Mouse (Mus musculus): ENCODE results near the gene Wrap73. TPM values are rescaled to one million over a fixed set of nuclear protein-coding genes. Genes with fewer than 3 reads are reported as not detected.

Gene Wrap73
- total and polyA plus RNA-seq, 3 experiments, result 32.1 to 77.6 (median 49.3) TPM

GRCm38 (mm10) chr4:154103912-154104311 is 38.3 kb upstream of the Wrap73 start:
- no peak overlapping the region for H3K9ac ChIP-seq (ENCODE audit: insufficient read depth, low read depth)
- H3K4me3 ChIP-seq (replicated peaks in 1 of 3; ENCODE audit: low read depth in 2 of 3, low read length in 2 of 3, poor library complexity in 1 of 3), result peak overlapping the region in 1 of 3 experiments; percentile 17
- no peaks in the 10 kb centered on the region for H3K27me3 ChIP-seq (replicated peaks)
- H3K36me3 ChIP-seq (replicated peaks in 1 of 2; ENCODE audit: control insufficient read depth in 1 of 2, insufficient read depth in 1 of 2, low read length in 1 of 2), result peaks cover 50 to 78% of the 10 kb centered on the region in 2 experiments
- in situ Hi-C loops (cut with MboI; ENCODE audit: low pct_ligation_motif_present, low pct_unique_long_range_greater_than_20kb, low sequenced_read_pairs), result loop anchor here (25.0 kb wide), 1 partner anchor 1817 kb away; the partner anchor contains the start of genes Hes3 and Icmt
- peak; percentile 33 for DNase-seq (ENCODE audit: extremely low read depth)
- no peak for TF ChIP-seq E2F4 (IDR thresholded peaks at IDR 0.05; ENCODE audit: insufficient replicate concordance, low read depth, low read length)
- no peak for TF ChIP-seq HCFC1 (IDR thresholded peaks at IDR 0.05; ENCODE audit: low read depth, low read length)
- TF ChIP-seq ZNF384 (IDR thresholded peaks at IDR 0.05; ENCODE audit: low read depth, low read length), result no peak
- TF ChIP-seq CHD1 (IDR thresholded peaks at IDR 0.05; ENCODE audit: low read depth, low read length), result no peak
- TF ChIP-seq USF1 (IDR thresholded peaks at IDR 0.05; ENCODE audit: low read depth, low read length), result no peak
- TF ChIP-seq ZMIZ1 (IDR thresholded peaks at IDR 0.05; ENCODE audit: low read depth, low read length), result no peak
- 0 out of 2 replicates have a peak, but pooled peaks have one; percentile 20 for TF ChIP-seq BHLHE40 (IDR thresholded peaks at IDR 0.05; ENCODE audit: low read depth, low read length)
- TF ChIP-seq TCF12 (IDR thresholded peaks at IDR 0.05; ENCODE audit: low read depth, low read length), result 0 out of 2 replicates have a peak, but pooled peaks have one; percentile 30
- peak; percentile 73 for TF ChIP-seq IRF4 (IDR thresholded peaks at IDR 0.05; ENCODE audit: low read depth, low read length)
- TF ChIP-seq GABPA (IDR thresholded peaks at IDR 0.05; ENCODE audit: insufficient replicate concordance, low read depth, low read length), result no peak
- peak; percentile 61 for TF ChIP-seq ETS1 (conservative IDR thresholded peaks at IDR 0.05; ENCODE audit: low read depth, low read length)
- peak; percentile 79 for TF ChIP-seq EP300 (IDR thresholded peaks at IDR 0.05; ENCODE audit: low read length)
- TF ChIP-seq POLR2AphosphoS2 (IDR thresholded peaks at IDR 0.05; ENCODE audit: low read depth, low read length), result no peak
- dilution Hi-C loops (cut with MboI; ENCODE audit: extremely low pct_ligation_motif_present, extremely low pct_unique_long_range_greater_than_20kb, low sequenced_read_pairs), result no loop called here
- H3K9me3 ChIP-seq (replicated peaks; ENCODE audit: low read length), result no peaks in the 10 kb centered on the region
- H3K27ac ChIP-seq (ENCODE audit: insufficient read depth, low read depth), result peak overlapping the region; percentile 98
- no peak overlapping the region for H3K4me2 ChIP-seq (ENCODE audit: insufficient read depth, low read depth, poor library complexity, severe bottlenecking)
- peaks cover 24% of the 10 kb centered on the region for H3K79me2 ChIP-seq (replicated peaks; ENCODE audit: control insufficient read depth, extremely low read depth, insufficient read depth, poor library complexity, severe bottlenecking)
- peaks cover 38 to 79% of the 10 kb centered on the region in 2 experiments for H3K4me1 ChIP-seq (ENCODE audit: control insufficient read depth in 1 of 2, insufficient read depth in 2 of 2)

- Histone ChIP-seq H3K9me3 (replicated peaks; ENCODE audit: low read length) (no peaks in the 10 kb centered on the region), H3K36me3 (replicated peaks in 1 of 2; ENCODE audit: control insufficient read depth in 1 of 2, insufficient read depth in 1 of 2, low read length in 1 of 2) (peaks cover 36 to 68% of the 10 kb centered on the region in 2 experiments), H3K27me3 (replicated peaks) (no peaks in the 10 kb centered on the region), H3K9ac (ENCODE audit: insufficient read depth, low read depth) (peak overlapping the region; percentile 18; the same call in 1 of the 2 replicates), H3K4me2 (ENCODE audit: insufficient read depth, low read depth, poor library complexity, severe bottlenecking) (peak overlapping the region; percentile 33), H3K4me1 (ENCODE audit: control insufficient read depth in 1 of 2, insufficient read depth in 2 of 2) (peaks cover 47 to 85% of the 10 kb centered on the region in 2 experiments), H3K4me3 (replicated peaks in 1 of 3; ENCODE audit: low read depth in 2 of 3, low read length in 2 of 3, poor library complexity in 1 of 3) (peak overlapping the region in 2 of 3 experiments; percentile 10 to 20), H3K79me2 (replicated peaks; ENCODE audit: control insufficient read depth, extremely low read depth, insufficient read depth, poor library complexity, severe bottlenecking) (peaks cover 33% of the 10 kb centered on the region), H3K27ac (ENCODE audit: insufficient read depth, low read depth) (peak overlapping the region; percentile 98)
- peak; percentile 91 for DNase-seq (ENCODE audit: extremely low read depth)
- in situ Hi-C loops (cut with MboI; ENCODE audit: low pct_ligation_motif_present, low pct_unique_long_range_greater_than_20kb, low sequenced_read_pairs), result loop anchor here (25.0 kb wide), 1 partner anchor 1818 kb away; the partner anchor contains the start of genes Hes3 and Icmt
- dilution Hi-C loops (cut with MboI; ENCODE audit: extremely low pct_ligation_motif_present, extremely low pct_unique_long_range_greater_than_20kb, low sequenced_read_pairs), result no loop called here
- 0 out of 2 replicates have a peak, but pooled peaks have one; percentile 44 for TF ChIP-seq MAZ (IDR thresholded peaks at IDR 0.05; ENCODE audit: low read depth, low read length)
- peak; percentile 48; the same call in 1 of the 2 replicates for TF ChIP-seq MXI1 (IDR thresholded peaks at IDR 0.05; ENCODE audit: low read depth, low read length)
- no peak for TF ChIP-seq USF1 (IDR thresholded peaks at IDR 0.05; ENCODE audit: low read depth, low read length)
- TF ChIP-seq SMC3 (IDR thresholded peaks at IDR 0.05; ENCODE audit: low read depth, low read length), result peak; percentile 79
- TF ChIP-seq RCOR1 (conservative IDR thresholded peaks at IDR 0.05; ENCODE audit: low read depth, low read length), result no peak
- TF ChIP-seq CHD1 (IDR thresholded peaks at IDR 0.05; ENCODE audit: low read depth, low read length), result peak; percentile 97
- peak; percentile 78 for TF ChIP-seq RAD21 (IDR thresholded peaks at IDR 0.05; ENCODE audit: low read depth, low read length)
- no peak for TF ChIP-seq GABPA (IDR thresholded peaks at IDR 0.05; ENCODE audit: insufficient replicate concordance, low read depth, low read length)
- TF ChIP-seq ZKSCAN1 (IDR thresholded peaks at IDR 0.05; ENCODE audit: borderline replicate concordance, low read depth, low read length), result no peak
- TF ChIP-seq IRF4 (IDR thresholded peaks at IDR 0.05; ENCODE audit: low read depth, low read length), result peak; percentile 62; the same call in 1 of the 2 replicates
- TF ChIP-seq MAX (IDR thresholded peaks at IDR 0.05; ENCODE audit: low read length), result peak; percentile 16; the same call in 1 of the 2 replicates
- TF ChIP-seq SIN3A (IDR thresholded peaks at IDR 0.05; ENCODE audit: low read length), result peak; percentile 64; the same call in 1 of the 2 replicates
- TF ChIP-seq CHD2 (IDR thresholded peaks at IDR 0.05; ENCODE audit: low read length), result peak; percentile 49
- peak; percentile 63; the same call in 1 of the 2 replicates for TF ChIP-seq ETS1 (conservative IDR thresholded peaks at IDR 0.05; ENCODE audit: low read depth, low read length)
- TF ChIP-seq BHLHE40 (IDR thresholded peaks at IDR 0.05; ENCODE audit: low read depth, low read length), result peak; percentile 88
- no peak for TF ChIP-seq JUN (IDR thresholded peaks at IDR 0.05; ENCODE audit: insufficient read depth, low read depth, low read length)
- TF ChIP-seq USF2 (conservative IDR thresholded peaks at IDR 0.05; ENCODE audit: low read depth, low read length), result no peak
- TF ChIP-seq NRF1 (IDR thresholded peaks at IDR 0.05; ENCODE audit: low read depth, low read length), result no peak
- TF ChIP-seq KAT2A (IDR thresholded peaks at IDR 0.05; ENCODE audit: insufficient replicate concordance, low read length), result no peak
- TF ChIP-seq EP300 (IDR thresholded peaks at IDR 0.05; ENCODE audit: low read length), result peak; percentile 47; the same call in 1 of the 2 replicates
- 0 out of 2 replicates have a peak, but pooled peaks have one; percentile 17 for TF ChIP-seq NELFE (IDR thresholded peaks at IDR 0.05; ENCODE audit: low read depth, low read length)
- TF ChIP-seq MEF2A (IDR thresholded peaks at IDR 0.05; ENCODE audit: borderline replicate concordance, low read depth, low read length), result peak; percentile 51
Measured at GRCm38 (mm10) chr4:154105381-154106001, 36.7 kb upstream of the Wrap73 start.
